Mouse (Mus musculus) hindbrain, embryonic 13.5 days (tissue): ENCODE data around the gene Tnp2. TPM values are rescaled to one million over a fixed set of nuclear protein-coding genes. Genes with fewer than 3 reads are reported as not detected.

Experiments
- ATAC-seq: fragments of 200-750 bp; cut with Nextera tagmentation; 2 replicates; pipeline ENCODE4 v1.8.0; 2017; ENCODE audit warnings: moderate TSS enrichment; ENCODE audit not compliant: low FRiP score
- H3K27ac ChIP-seq: fragments of 300-500 bp; sonication (generic); 2 replicates; pipeline ENCODE4 v1.5.1; 2015; ENCODE audit warnings: inconsistent platforms, mild to moderate bottlenecking, moderate library complexity
- H3K27me3 ChIP-seq: fragments of 300-500 bp; sonication (generic); 2 replicates; pipeline ENCODE4 v1.6.1; 2015; ENCODE audit warnings: mild to moderate bottlenecking, inconsistent platforms
- H3K36me3 ChIP-seq: fragments of 300-500 bp; sonication (generic); 2 replicates; pipeline ENCODE4 v1.6.1; 2015; ENCODE audit warnings: mild to moderate bottlenecking, inconsistent platforms
- H3K4me1 ChIP-seq: fragments of 300-500 bp; sonication (generic); replicated peaks from 2 replicates; pipeline ENCODE4 v1.6.1; 2015; ENCODE audit warnings: inconsistent platforms
- H3K4me2 ChIP-seq: fragments of 300-500 bp; sonication (generic); 2 replicates; pipeline ENCODE4 v1.6.1; 2015; ENCODE audit warnings: inconsistent platforms, mild to moderate bottlenecking, moderate library complexity
- H3K4me3 ChIP-seq: fragments of 300-500 bp; sonication (generic); 2 replicates; pipeline ENCODE4 v1.5.1; 2015; ENCODE audit warnings: mild to moderate bottlenecking, inconsistent platforms
- H3K9ac ChIP-seq: fragments of 300-500 bp; sonication (generic); 2 replicates; pipeline ENCODE4 v1.6.1; 2015; ENCODE audit warnings: mild to moderate bottlenecking, inconsistent platforms
- H3K9me3 ChIP-seq: fragments of 300-500 bp; sonication (generic); 2 replicates; pipeline ENCODE4 v1.6.1; 2016; ENCODE audit warnings: inconsistent platforms
- WGBS: fragments of 180-500 bp; shearing (Covaris S2); methylation state at CpG from one replicate; pipeline ENCODE4 v1.1.7; 2015; 5-methylcytosine and 5-hydroxymethylcytosine counted together
- polyA plus RNA-seq: library from polyadenylated mRNA; unstranded; fragments of >200 nt; fragmentation: Nextera tagmentation; extraction: Ambion mirVana; gene quantifications from 2 replicates; pipeline ENCODE4 v1.2.1, GENCODE M21; 2015

The Tnp2 gene
- polyA plus RNA-seq, 1 experiment from 2014 or later, result not detected

DNA sequence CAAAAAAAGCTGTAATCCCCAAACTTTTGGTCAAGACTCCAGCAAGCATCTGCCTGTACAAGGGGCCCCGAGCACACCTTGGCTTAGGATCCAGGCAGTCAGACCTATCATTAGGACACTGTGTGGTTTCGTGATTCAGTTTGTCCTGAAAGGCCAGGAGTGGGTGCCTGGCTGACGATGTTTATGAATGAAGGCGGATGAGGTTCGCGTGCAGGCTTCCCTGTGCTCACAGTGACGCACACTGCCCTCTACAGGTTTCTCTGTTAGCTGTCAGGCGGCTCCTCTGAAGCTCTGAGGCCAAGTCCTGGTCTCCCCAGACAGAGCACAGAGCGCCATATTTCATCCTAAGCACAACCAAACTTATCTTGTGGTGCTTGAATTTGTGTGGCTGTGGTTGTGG lies 2.2 kb downstream of the Tnp2 start:
- H3K4me3 ChIP-seq, result peak overlapping the region; percentile 62
- peaks cover 37% of the 10 kb centered on the region for H3K4me1 ChIP-seq
- peak overlapping the region; percentile 80 for H3K9ac ChIP-seq
- peaks cover 26% of the 10 kb centered on the region for H3K27me3 ChIP-seq
- peak overlapping the region; percentile 90 for H3K27ac ChIP-seq
- H3K9me3 ChIP-seq, result no peaks in the 10 kb centered on the region
- no peaks in the 10 kb centered on the region for H3K36me3 ChIP-seq
- WGBS, result 1% methylated on average over 9 of the region's 9 CpGs
- ATAC-seq, result peak; percentile 15
- peak overlapping the region; percentile 95 for H3K4me2 ChIP-seq

DNA sequence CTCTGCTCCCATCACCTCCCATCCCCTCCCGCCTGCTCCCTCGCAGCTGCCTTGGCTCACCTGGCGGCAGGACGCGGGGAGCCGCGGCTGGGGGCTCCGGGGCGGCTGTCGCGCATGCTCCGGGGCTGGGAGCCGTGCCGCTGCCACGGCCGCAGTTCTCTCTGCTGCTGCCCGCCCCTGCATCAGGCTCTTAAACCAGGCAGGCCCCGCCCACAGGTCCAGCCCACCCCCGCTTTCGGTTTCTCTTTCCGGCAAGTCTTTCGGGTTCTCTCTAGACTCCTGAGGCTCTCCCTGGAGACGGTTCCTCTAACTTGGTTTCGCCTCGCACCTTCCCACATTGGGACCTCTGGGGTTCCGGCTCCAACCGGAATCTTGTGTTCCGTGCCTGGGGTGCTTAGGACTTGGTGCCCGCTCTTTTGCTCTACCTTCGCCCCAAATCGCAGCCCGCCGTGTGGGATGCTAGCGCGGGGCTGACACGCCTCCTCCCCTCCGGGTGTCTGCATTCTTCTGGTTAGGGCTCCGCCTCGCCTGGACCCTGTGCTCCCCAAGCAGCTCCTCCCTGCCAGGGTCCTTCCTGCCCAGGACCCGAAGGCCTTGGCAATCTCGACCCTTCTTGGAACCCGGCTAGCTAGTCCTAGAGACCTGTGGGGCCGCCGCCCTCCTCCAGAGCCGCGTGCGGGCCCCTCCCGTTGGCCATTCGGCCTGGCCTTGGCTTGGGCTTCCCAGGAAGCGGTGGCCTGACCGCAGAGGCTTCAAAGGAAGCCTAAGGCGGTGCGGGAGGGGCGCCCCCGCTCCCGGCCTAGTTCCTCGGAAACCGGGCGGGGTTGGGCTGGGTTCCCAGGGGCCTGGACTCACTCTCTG lies 2.9 kb downstream of the Tnp2 start, which contains the start of gene Socs1:
Socs1 (minus strand) TSS at position 166 of the 861 bp plus-strand sequence.
- no peaks in the 10 kb centered on the region for H3K9me3 ChIP-seq
- peak within 1 kb of the TSS; percentile 90 for H3K27ac ChIP-seq
- H3K4me3 ChIP-seq, result peak within 1 kb of the TSS; percentile 62
- H3K36me3 ChIP-seq, result no peaks in the 10 kb centered on the region
- H3K9ac ChIP-seq, result peak within 1 kb of the TSS; percentile 80
- H3K4me2 ChIP-seq, result peak within 1 kb of the TSS; percentile 95
- H3K27me3 ChIP-seq, result peaks cover 26% of the 10 kb centered on the region
- under 1% methylated on average over 59 of the region's 59 CpGs for WGBS
- H3K4me1 ChIP-seq, result peaks cover 37% of the 10 kb centered on the region
- ATAC-seq, result peak; percentile 88

- H3K4me2 ChIP-seq, result peak overlapping the region; percentile 95
- H3K36me3 ChIP-seq, result no peaks in the 10 kb centered on the region
- H3K4me1 ChIP-seq, result peaks cover 37% of the 10 kb centered on the region
- H3K4me3 ChIP-seq, result peak overlapping the region; percentile 62
- peaks cover 30% of the 10 kb centered on the region for H3K27me3 ChIP-seq
- under 1% methylated on average over 49 of the region's 55 CpGs for WGBS
- no peaks in the 10 kb centered on the region for H3K9me3 ChIP-seq
- peak overlapping the region; percentile 80 for H3K9ac ChIP-seq
- peak overlapping the region; percentile 90 for H3K27ac ChIP-seq
- ATAC-seq, result peak; percentile 89
These were observed 3.6 kb downstream of the Tnp2 start for GRCm38 (mm10) chr16:10784793-10785370.

DNA sequence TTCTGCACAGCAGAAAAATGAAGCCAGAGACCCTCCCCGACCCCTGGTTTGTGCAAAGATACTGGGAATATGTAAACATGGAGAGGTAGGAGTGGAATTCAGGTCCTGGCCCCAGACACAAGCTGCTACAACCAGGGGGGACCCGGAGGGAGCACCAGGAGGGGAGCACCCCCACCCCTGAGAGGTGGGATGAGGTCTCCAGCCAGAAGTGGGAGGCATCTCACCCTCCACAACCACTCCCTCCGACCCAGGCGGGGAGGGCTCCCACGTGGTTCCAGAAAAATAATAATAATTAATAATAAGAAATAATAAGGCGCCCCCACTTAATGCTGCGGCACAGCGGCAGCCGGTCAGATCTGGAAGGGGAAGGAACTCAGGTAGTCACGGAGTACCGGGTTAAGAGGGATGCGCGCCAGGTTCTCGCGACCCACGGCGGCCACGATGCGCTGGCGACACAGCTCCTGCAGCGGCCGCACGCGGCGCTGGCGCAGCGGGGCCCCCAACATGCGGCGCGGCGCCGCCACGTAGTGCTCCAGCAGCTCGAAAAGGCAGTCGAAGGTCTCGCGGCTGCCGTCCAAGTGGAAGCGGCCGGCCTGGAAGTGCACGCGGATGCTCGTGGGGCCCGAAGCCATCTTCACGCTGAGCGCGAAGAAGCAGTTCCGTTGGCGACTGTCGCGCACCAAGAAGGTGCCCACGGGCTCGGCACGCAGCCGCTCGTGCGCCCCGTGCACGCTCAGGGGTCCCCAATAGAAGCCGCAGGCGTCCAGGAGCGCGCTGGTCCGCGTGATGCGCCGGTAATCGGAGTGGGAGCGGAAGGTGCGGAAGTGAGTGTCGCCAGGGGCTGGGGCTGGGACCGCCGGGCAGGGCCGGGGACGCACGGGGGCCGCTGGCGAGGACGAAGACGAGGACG lies 4.3 kb downstream of the Tnp2 start:
- WGBS, result 3% methylated on average over 81 of the region's 81 CpGs
- ATAC-seq, result peak; percentile 15
- H3K27ac ChIP-seq, result peak overlapping the region; percentile 90

GRCm38 (mm10) chr16:10783451-10783850 lies 5.0 kb downstream of the Tnp2 start:
- 72% methylated on average over 8 of the region's 8 CpGs for WGBS
- peaks cover 30% of the 10 kb centered on the region for H3K27me3 ChIP-seq
- peak overlapping the region; percentile 62; the same call in 1 of the 2 replicates for H3K4me3 ChIP-seq
- no peak overlapping the region for H3K27ac ChIP-seq
- no peaks in the 10 kb centered on the region for H3K9me3 ChIP-seq
- peaks cover 37% of the 10 kb centered on the region for H3K4me1 ChIP-seq
- ATAC-seq, result no peak
- H3K4me2 ChIP-seq, result peak overlapping the region; percentile 95
- H3K9ac ChIP-seq, result no peak overlapping the region
- H3K36me3 ChIP-seq, result no peaks in the 10 kb centered on the region

More for the DNA sequence above, 4.3 kb downstream of the Tnp2 start:
- H3K9me3 ChIP-seq, result no peaks in the 10 kb centered on the region
- peaks cover 30% of the 10 kb centered on the region for H3K27me3 ChIP-seq
- H3K4me1 ChIP-seq, result peaks cover 37% of the 10 kb centered on the region
- H3K4me2 ChIP-seq, result peak overlapping the region; percentile 95
- H3K4me3 ChIP-seq, result peak overlapping the region; percentile 62
- H3K9ac ChIP-seq, result peak overlapping the region; percentile 80
- H3K36me3 ChIP-seq, result no peaks in the 10 kb centered on the region

DNA sequence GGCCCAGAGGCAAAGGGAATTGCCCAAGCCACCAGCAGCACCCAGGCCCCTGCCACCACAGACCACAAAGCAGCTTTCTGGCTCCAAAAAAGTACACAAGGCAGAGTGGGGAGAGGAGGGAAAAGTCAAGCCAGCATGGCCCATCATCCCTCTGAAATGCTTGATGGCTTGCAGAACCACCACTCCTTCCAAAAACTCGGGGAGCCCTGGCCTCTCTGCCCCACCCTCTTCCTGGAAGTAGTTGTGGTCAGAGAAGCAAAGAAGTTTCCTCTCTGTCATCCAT lies 5.4 kb downstream of the Tnp2 start:
- Histone ChIP-seq H3K9me3 (no peaks in the 10 kb centered on the region), H3K4me2 (peak overlapping the region; percentile 95; the same call in 1 of the 2 replicates), H3K4me3 (0 out of 2 replicates have a peak overlapping the region, but pooled peaks have one; percentile 62), H3K4me1 (peaks cover 37% of the 10 kb centered on the region), H3K36me3 (no peaks in the 10 kb centered on the region), H3K27me3 (peaks cover 30% of the 10 kb centered on the region), H3K9ac (0 out of 2 replicates have a peak overlapping the region, but pooled peaks have one; percentile 19), H3K27ac (no peak overlapping the region)
- 68% methylated on average over 1 of the region's 1 CpGs for WGBS
- no peak for ATAC-seq

DNA sequence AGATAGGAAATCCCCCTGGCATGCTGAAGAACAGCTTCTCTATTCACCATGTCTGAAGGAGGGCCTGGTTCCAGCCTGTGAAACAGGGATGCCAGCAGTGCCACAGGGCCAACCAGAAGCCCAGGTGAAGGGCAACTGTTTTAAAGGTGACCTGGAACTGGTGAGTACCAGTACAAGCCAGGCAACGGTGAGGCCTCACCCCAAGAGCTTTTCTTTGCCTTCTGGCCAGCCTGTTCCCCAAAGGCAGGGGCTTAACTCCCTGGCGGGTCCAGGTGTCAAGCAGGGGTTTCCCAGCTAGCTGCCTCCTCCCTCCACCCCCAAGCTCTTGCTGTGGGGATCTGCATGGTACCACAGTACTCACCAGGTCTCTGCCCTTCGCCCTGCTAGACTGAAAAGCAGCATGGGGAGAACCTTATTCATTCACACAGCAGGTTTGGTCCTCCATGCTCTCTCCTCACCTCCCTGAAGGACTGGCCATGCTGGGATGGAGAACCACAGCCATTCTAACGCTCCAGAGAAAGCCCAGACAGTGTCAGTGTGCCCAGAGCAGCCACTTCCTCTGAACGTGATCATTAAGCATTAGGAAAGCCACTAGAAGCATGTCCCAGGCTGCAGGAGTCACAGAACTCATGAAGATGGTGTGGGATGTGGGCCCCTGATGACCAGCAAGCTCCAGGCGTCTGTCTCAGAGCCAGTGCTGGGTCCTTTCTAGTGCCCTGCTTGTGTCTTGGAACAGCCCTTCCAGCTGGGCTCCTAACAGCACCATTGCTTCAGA lies 5.9 kb downstream of the Tnp2 start:
- peak overlapping the region; percentile 19; the same call in 1 of the 2 replicates for H3K9ac ChIP-seq
- WGBS, result 40% methylated on average over 6 of the region's 6 CpGs
- no peak overlapping the region for H3K27ac ChIP-seq
- no peak for ATAC-seq
- no peaks in the 10 kb centered on the region for H3K9me3 ChIP-seq
- H3K4me2 ChIP-seq, result 0 out of 2 replicates have a peak overlapping the region, but pooled peaks have one; percentile 95
- H3K36me3 ChIP-seq, result no peaks in the 10 kb centered on the region
- peaks cover 37% of the 10 kb centered on the region for H3K4me1 ChIP-seq
- no peak overlapping the region for H3K4me3 ChIP-seq
- H3K27me3 ChIP-seq, result peaks cover 30% of the 10 kb centered on the region

- Histone ChIP-seq H3K36me3 (no peaks in the 10 kb centered on the region), H3K4me1 (peaks cover 37% of the 10 kb centered on the region), H3K9me3 (no peaks in the 10 kb centered on the region), H3K9ac (no peak overlapping the region), H3K4me2 (0 out of 2 replicates have a peak overlapping the region, but pooled peaks have one; percentile 10), H3K27ac (no peak overlapping the region), H3K4me3 (no peak overlapping the region), H3K27me3 (peaks cover 30% of the 10 kb centered on the region)
- ATAC-seq, result no peak
- WGBS, result 45% methylated on average over 9 of the region's 9 CpGs
These were observed 6.5 kb downstream of the Tnp2 start for GRCm38 (mm10) chr16:10781862-10782371.

DNA sequence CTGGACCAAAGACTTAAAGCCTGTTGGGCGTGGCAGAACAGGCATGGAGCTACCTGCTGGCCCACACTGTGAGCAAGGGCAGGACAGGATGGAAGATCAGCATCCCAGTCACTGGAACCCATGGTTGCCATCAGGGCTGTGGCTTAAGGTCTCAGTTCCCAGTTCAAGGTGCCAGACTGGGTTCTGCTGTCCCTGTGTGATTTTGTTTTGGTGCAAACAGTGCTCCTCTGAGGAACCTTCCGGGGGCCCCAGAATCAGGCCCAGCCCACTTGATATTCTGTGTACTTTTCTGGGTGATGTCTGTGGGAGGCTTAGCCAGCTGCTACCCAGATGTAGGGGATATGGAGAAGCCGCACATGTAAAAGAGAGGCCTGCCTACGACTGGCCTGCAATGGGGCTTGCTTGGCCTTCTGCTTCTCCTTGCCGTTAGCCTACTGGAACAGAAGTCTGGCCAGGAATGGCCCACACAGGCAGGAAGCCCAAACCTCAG lies 7.8 kb downstream of the Tnp2 start:
- 91% methylated on average over 5 of the region's 5 CpGs for WGBS
- H3K4me1 ChIP-seq, result peaks cover 27% of the 10 kb centered on the region
- peaks cover 30% of the 10 kb centered on the region for H3K27me3 ChIP-seq
- no peaks in the 10 kb centered on the region for H3K9me3 ChIP-seq
- no peak overlapping the region for H3K27ac ChIP-seq
- no peak overlapping the region for H3K4me2 ChIP-seq
- H3K4me3 ChIP-seq, result no peak overlapping the region
- ATAC-seq, result no peak
- H3K9ac ChIP-seq, result no peak overlapping the region
- H3K36me3 ChIP-seq, result no peaks in the 10 kb centered on the region

GRCm38 (mm10) chr16:10777579-10778160 lies 10.8 kb downstream of the Tnp2 start:
- Histone ChIP-seq H3K4me1 (peaks cover 9% of the 10 kb centered on the region), H3K27me3 (peaks cover 9% of the 10 kb centered on the region), H3K9ac (no peak overlapping the region), H3K4me3 (no peak overlapping the region), H3K36me3 (no peaks in the 10 kb centered on the region), H3K27ac (no peak overlapping the region), H3K9me3 (no peaks in the 10 kb centered on the region), H3K4me2 (no peak overlapping the region)
- WGBS, result 64% methylated on average over 5 of the region's 5 CpGs
- no peak for ATAC-seq

DNA sequence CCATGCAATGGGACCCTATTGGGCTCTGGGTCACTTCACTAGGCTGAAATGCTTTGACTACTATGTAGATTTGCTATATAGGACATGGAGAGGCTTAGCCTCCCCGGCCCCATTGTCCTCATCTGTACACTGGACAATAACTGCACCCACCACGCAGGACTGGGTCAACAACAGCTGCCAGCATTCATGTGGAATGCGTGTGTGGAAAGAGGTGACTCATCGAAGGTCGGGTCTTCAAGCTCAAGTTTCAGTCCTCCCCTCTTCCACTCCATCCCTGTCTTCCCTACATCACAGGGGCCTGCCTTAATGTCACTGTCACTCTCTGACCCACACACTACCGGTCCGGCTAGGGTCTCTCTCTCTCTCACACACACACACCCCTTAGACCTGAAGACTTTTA lies 12.1 kb downstream of the Tnp2 start:
- ATAC-seq, result no peak
- H3K27me3 ChIP-seq, result 0 out of 2 replicates have a peak, but pooled peaks cover 4% of the 10 kb centered on the region
- H3K9me3 ChIP-seq, result no peaks in the 10 kb centered on the region
- no peaks in the 10 kb centered on the region for H3K4me1 ChIP-seq
- WGBS, result 67% methylated on average over 7 of the region's 7 CpGs
- H3K36me3 ChIP-seq, result no peaks in the 10 kb centered on the region
- no peak overlapping the region for H3K4me3 ChIP-seq
- H3K9ac ChIP-seq, result no peak overlapping the region
- no peak overlapping the region for H3K27ac ChIP-seq
- H3K4me2 ChIP-seq, result no peak overlapping the region
